31 mouse cellular contexts compared by ENCODE assay signal in genomic region chr17:88675310-88676309, GRCm38 (mm10). TPM values are rescaled to one million over a fixed set of nuclear protein-coding genes. Genes with fewer than 3 reads are reported as not detected.
DNase-seq lines count a peak whose midpoint lies in the region; ATAC-seq and TF ChIP-seq lines count a peak whose summit lies in the region.
"Had no signal": no experiment of that assay in that cellular context is flagged by ENCODE, and none has a peak within 500 bp of the region (broad histone marks: within the 10 kb centered on the region; RNA-seq: fewer than 3 reads in every experiment).

No protein-coding gene starts in this region.

- H3K4me3 ChIP-seq in forebrain, embryonic 14.5 days (ENCODE audit: low read depth, low read length), result no peak overlapping the region
- H3K4me3 ChIP-seq in forebrain, embryonic 10.5 days, result no peak overlapping the region
- H3K4me3 ChIP-seq in lung, embryonic 14.5 days (ENCODE audit: low read depth, low read length), result no peak overlapping the region
- H3K4me3 ChIP-seq: embryonic facial prominence, embryonic 15.5 days; limb, embryonic 12.5 days; neural tube, embryonic 15.5 days had no signal

- TF ChIP-seq CTCF in lung, embryonic 14.5 days (IDR thresholded peaks at IDR 0.05; ENCODE audit: low read depth), result 0 out of 2 replicates have a peak, but pooled peaks have one; percentile 2
- TF ChIP-seq CTCF in brain, embryonic 14.5 days (IDR thresholded peaks at IDR 0.05; ENCODE audit: borderline replicate concordance, extremely low read depth, insufficient read depth, insufficient read length), result no peak

- DNase-seq in forebrain, embryonic 14.5 days (ENCODE audit: low spot score), result peak; percentile 50
- no peak for DNase-seq in forebrain, embryonic 10.5 days (ENCODE audit: extremely low spot score, low spot score)
- no peak for DNase-seq in lung, embryonic 14.5 days
- no peak for DNase-seq in lung, postnatal 36 days
- peak; percentile 66 for DNase-seq in brain, embryonic 14.5 days (ENCODE audit: low read depth)
- DNase-seq in telencephalon, adult 2 months (ENCODE audit: low read depth, low spot score), result peak; percentile 17
- no peak for DNase-seq in left cerebral cortex, postnatal 4 days
- DNase-seq: cerebellum, adult 2 months; cerebellum, postnatal 25 days; gastrocnemius, postnatal 10 days; kidney, adult 9 months; kidney, postnatal 25 days; layer of hippocampus, adult 9-11 months; liver, postnatal 0 days; lung, postnatal 10 days; right cerebral cortex, adult 18-20 months; right cerebral cortex, postnatal 4 days; thymus, adult 18-20 months; thymus, postnatal 4 days had no signal

- 92% methylated on average over 23 of the region's 23 CpGs for WGBS in forebrain, embryonic 14.5 days
- 94% methylated on average over 23 of the region's 23 CpGs for WGBS in forebrain, embryonic 10.5 days
- 85% methylated on average over 23 of the region's 23 CpGs for WGBS in lung, embryonic 14.5 days

- no peaks in the 10 kb centered on the region for H3K27me3 ChIP-seq in forebrain, embryonic 14.5 days (replicated peaks; ENCODE audit: control insufficient read depth, insufficient read depth, low read length)
- peaks cover 46% of the 10 kb centered on the region for H3K27me3 ChIP-seq in forebrain, embryonic 10.5 days (ENCODE audit: poor library complexity, severe bottlenecking)
- no peaks in the 10 kb centered on the region for H3K27me3 ChIP-seq in lung, embryonic 14.5 days (ENCODE audit: insufficient read depth, low read length)
- H3K27me3 ChIP-seq: embryonic facial prominence, embryonic 15.5 days; limb, embryonic 12.5 days; neural tube, embryonic 15.5 days had no signal

- peaks cover 3% of the 10 kb centered on the region; the same call in 1 of the 2 replicates for H3K4me1 ChIP-seq in forebrain, embryonic 14.5 days (ENCODE audit: control insufficient read depth, insufficient read depth, low read length)
- peaks cover 8% of the 10 kb centered on the region for H3K4me1 ChIP-seq in forebrain, embryonic 10.5 days
- H3K4me1 ChIP-seq in lung, embryonic 14.5 days (ENCODE audit: insufficient read depth), result no peaks in the 10 kb centered on the region
- H3K4me1 ChIP-seq: embryonic facial prominence, embryonic 15.5 days; neural tube, embryonic 15.5 days had no signal

- intact Hi-C loops in left cerebral cortex, postnatal 4 days (cut with DNase I), result no loop called here

- no peak for TF ChIP-seq POLR2A in brain, embryonic 14.5 days (IDR thresholded peaks at IDR 0.05; ENCODE audit: borderline replicate concordance, extremely low read depth, insufficient read depth, insufficient read length, poor library complexity, severe bottlenecking)

- H3K9me3 ChIP-seq in forebrain, embryonic 14.5 days (replicated peaks; ENCODE audit: control insufficient read depth, low read length), result no peaks in the 10 kb centered on the region
- no peaks in the 10 kb centered on the region for H3K9me3 ChIP-seq in forebrain, embryonic 10.5 days
- no peaks in the 10 kb centered on the region for H3K9me3 ChIP-seq in lung, embryonic 14.5 days (ENCODE audit: low read depth, low read length)
- H3K9me3 ChIP-seq: embryonic facial prominence, embryonic 15.5 days; limb, embryonic 12.5 days; neural tube, embryonic 15.5 days had no signal

- no peak overlapping the region for H3K4me2 ChIP-seq in forebrain, embryonic 14.5 days (ENCODE audit: low read length)
- no peak overlapping the region for H3K4me2 ChIP-seq in lung, embryonic 14.5 days
- H3K4me2 ChIP-seq: embryonic facial prominence, embryonic 15.5 days; heart, embryonic 11.5 days; limb, embryonic 12.5 days; liver, embryonic 11.5 days; neural tube, embryonic 15.5 days had no signal

- H3K9ac ChIP-seq in forebrain, embryonic 14.5 days (ENCODE audit: low read length), result no peak overlapping the region
- no peak overlapping the region for H3K9ac ChIP-seq in lung, embryonic 14.5 days
- H3K9ac ChIP-seq: embryonic facial prominence, embryonic 15.5 days; limb, embryonic 12.5 days; liver, postnatal 0 days; neural tube, embryonic 15.5 days had no signal

- ATAC-seq in forebrain, embryonic 14.5 days, result peak; percentile 34; the same call in 1 of the 2 replicates
- ATAC-seq in lung, embryonic 14.5 days (ENCODE audit: insufficient read depth), result no peak
- ATAC-seq: hindbrain, embryonic 16.5 days; intestine, embryonic 16.5 days; liver, postnatal 0 days had no signal

- H3K36me3 ChIP-seq in forebrain, embryonic 14.5 days (ENCODE audit: control insufficient read depth, insufficient read depth, low read length), result no peaks in the 10 kb centered on the region
- H3K36me3 ChIP-seq in forebrain, embryonic 10.5 days (replicated peaks), result no peaks in the 10 kb centered on the region
- H3K36me3 ChIP-seq in lung, embryonic 14.5 days (ENCODE audit: insufficient read depth), result no peaks in the 10 kb centered on the region
- H3K36me3 ChIP-seq: embryonic facial prominence, embryonic 15.5 days; limb, embryonic 12.5 days; neural tube, embryonic 15.5 days had no signal

- no peak overlapping the region for H3K27ac ChIP-seq in forebrain, embryonic 14.5 days (ENCODE audit: low read depth, low read length)
- H3K27ac ChIP-seq in forebrain, embryonic 10.5 days, result no peak overlapping the region
- no peak overlapping the region for H3K27ac ChIP-seq in lung, embryonic 14.5 days (ENCODE audit: low read depth)
- H3K27ac ChIP-seq: embryonic facial prominence, embryonic 15.5 days; limb, embryonic 12.5 days; neural tube, embryonic 15.5 days had no signal

RNA-seq across cellular contexts. Expression of gene Gtf2a1l, which starts 7.2 kb away (rescaled TPM):
- 0.17 TPM in 1 of 2 replicates, not detected in the other for polyA plus RNA-seq in forebrain, embryonic 14.5 days (2014; fragmentation: Nextera tagmentation; extraction: Ambion mirVana)
- not detected in 2 replicates for polyA plus RNA-seq in forebrain, embryonic 10.5 days (2016; fragmentation: Nextera tagmentation; extraction: Ambion mirVana)
- polyA plus RNA-seq in lung, embryonic 14.5 days (2014; fragmentation: Nextera tagmentation; extraction: Ambion mirVana), result not detected in 2 replicates
- 0.15 and 0.16 TPM in 2 replicates for polyA plus RNA-seq in brain, embryonic 14.5 days (2012; rRNA removed)
- total RNA-seq in left cerebral cortex, postnatal 4 days (2021), result under 1 TPM in 1 of 2 experiments, not detected in 1; 0.38 TPM
- total RNA-seq: adrenal gland, postnatal 4 days; gastrocnemius, postnatal 10 days; granulocyte monocyte progenitor cell, adult 5-6 weeks; hematopoietic stem cell, adult 5-6 weeks; megakaryocyte progenitor cell, adult 5-6 weeks had no signal
- polyA plus RNA-seq: heart, postnatal 0 days; limb, embryonic 12.5 days; liver, postnatal 0 days had no signal

Comparison
In these comparisons a context has a peak if more than half of its experiments do, and no peak if none do; other contexts are left out.
1. DNase-seq: peak in forebrain, embryonic 14.5 days (single experiment), brain, embryonic 14.5 days (single experiment) and telencephalon, adult 2 months (single experiment); none in forebrain, embryonic 10.5 days (single experiment), lung, embryonic 14.5 days (single experiment), lung, postnatal 36 days (single experiment) and left cerebral cortex, postnatal 4 days (single experiment).